Mouse (Mus musculus) layer of hippocampus, adult 8-10 months (tissue): ENCODE measurements at regions not wholly inside any gene's neighbourhood (a gene's known extent, or its start where the extent isn't known, plus 50 kb on each side); places are given as distances from the start of the nearest gene placed in this dataset.

ENCODE experiments used
- DNase-seq, 2 experiments: peaks; one replicate each; pipeline ENCODE4 v3.0.0; 2022; ENCODE audit warnings: low spot score in 2 of 2

- no peak for DNase-seq
Measured at GRCm38 (mm10) chr13:97453090-97453430, 212.2 kb downstream of the Enc1 start.

- DNase-seq: no peak
Measured at GRCm38 (mm10) chr13:97452386-97453089, 211.6 kb downstream of the Enc1 start.

DNA sequence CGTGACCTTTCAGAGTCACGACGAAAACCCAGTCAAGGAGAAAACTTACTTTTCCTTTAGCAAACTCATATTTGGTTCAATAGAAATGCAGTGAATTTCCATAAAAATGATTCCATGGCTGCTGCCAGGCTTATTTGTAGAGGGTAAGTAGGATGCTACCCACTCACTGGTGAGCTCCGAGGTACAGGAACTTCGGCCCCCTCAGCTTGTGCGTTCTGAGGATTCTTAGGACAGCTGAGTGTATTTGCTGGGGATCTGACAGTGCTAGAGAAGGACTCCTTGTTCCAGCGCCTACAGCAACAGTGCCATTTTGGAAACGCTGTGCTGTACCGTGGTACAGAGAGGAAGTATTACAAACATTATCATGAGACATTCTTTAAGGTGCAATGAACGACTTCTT, 210.4 kb downstream of the Enc1 start:
- DNase-seq: no peak

DNA sequence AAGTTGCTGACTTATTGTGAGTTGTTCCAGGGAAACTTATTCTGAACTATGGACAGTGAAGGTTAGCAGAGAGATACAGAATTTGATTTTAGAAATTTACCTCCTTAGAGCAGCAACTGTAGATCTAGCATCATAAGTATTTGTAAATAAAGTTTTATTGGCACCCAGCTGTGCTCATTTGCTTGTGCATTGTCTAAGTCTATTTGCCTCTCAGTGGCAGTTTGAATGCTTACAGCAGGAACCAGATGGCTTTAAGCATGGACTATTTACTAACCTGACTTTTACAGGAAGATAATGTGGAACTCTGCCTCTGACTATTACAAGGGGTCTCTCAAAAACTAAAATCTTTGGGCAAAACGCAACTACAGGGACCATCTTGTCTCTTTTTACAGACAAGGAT, 207.2 kb downstream of the Enc1 start:
- no peak for DNase-seq

- no peak for DNase-seq
Measured at GRCm38 (mm10) chr13:97443731-97444428, 203.0 kb downstream of the Enc1 start.

GRCm38 (mm10) chr13:97442806-97443205, 201.9 kb downstream of the Enc1 start:
- no peak for DNase-seq

DNA sequence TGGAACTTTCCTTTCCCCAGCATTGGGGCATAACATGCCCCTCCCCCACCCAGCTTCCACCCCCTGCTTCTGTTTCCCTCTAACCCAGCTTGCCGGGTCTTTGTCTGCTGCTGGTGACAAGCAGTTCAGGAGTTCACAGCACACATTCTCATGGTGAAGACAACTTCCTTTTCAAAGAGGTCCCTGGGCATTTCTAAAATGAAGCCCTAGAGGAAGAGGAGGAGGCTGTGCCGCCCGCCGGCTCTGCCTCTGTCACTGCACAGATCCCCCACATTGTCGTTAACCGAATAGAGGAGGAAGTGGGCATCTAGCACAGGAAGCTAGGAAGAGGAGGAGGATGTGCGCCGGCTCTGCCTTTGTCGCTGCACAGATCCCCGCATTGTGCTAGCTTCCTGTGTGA, 201.4 kb downstream of the Enc1 start:
- DNase-seq: no peak

- DNase-seq: no peak
Measured at GRCm38 (mm10) chr13:97441803-97442202, 200.9 kb downstream of the Enc1 start.

GRCm38 (mm10) chr13:97439216-97439979, 198.5 kb downstream of the Enc1 start:
- DNase-seq: no peak

GRCm38 (mm10) chr13:97438692-97439091, 197.8 kb downstream of the Enc1 start:
- DNase-seq: no peak

- no peak for DNase-seq
Measured at GRCm38 (mm10) chr13:97438277-97438676, 197.4 kb downstream of the Enc1 start.

DNA sequence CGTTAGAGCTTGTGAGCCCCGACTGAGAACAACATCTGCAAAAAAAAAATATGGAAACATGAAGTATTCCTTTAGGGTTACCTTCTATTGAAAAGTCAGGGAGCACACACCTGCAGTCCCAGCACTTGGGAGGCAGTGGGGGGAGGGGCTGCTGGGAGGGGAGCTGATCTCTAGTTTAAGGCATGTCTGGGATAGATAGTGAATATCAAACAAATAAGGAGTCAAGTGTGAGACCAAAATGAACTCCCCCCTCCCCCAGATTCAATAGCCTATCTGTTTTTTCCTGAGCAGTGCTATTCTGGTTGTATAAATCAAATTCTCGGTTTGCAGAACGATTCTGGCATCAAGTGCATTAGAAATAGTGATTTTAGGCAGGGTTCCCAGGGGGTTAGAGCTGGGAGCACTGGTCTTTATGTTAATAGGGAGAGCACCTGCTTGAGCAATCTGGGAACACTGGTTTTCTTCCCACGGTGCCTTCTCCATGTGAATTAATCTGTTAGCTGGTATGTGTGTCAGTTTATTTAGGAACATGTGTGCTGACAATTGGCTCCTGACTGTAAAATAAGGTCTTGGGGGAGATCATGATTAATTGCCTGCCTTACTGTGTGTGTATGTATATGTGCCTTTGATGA, 195.9 kb downstream of the Enc1 start:
- no peak for DNase-seq

GRCm38 (mm10) chr13:97435865-97436718, 195.2 kb downstream of the Enc1 start:
- DNase-seq: no peak

GRCm38 (mm10) chr13:97434961-97435864, 194.3 kb downstream of the Enc1 start:
- no peak for DNase-seq

DNA sequence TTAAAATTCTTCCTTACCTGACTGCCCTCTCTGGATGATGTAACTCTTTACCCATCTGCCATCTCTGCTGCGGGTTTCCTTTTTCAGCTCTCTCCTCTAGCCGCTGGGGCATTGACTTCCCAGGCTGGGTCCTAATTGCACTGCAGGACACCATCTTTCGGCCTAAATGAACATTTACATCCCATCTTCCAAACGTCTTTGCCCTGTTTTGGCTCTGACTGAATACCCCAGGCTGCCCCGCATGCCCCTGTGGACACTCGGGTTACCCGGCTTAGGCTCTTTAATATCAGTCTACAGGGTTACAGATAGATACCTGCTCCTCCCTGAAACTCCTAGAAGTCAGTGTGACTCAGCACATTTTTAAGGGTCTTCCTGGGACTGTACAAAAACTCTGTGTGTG, 193.3 kb downstream of the Enc1 start:
- DNase-seq: no peak

DNA sequence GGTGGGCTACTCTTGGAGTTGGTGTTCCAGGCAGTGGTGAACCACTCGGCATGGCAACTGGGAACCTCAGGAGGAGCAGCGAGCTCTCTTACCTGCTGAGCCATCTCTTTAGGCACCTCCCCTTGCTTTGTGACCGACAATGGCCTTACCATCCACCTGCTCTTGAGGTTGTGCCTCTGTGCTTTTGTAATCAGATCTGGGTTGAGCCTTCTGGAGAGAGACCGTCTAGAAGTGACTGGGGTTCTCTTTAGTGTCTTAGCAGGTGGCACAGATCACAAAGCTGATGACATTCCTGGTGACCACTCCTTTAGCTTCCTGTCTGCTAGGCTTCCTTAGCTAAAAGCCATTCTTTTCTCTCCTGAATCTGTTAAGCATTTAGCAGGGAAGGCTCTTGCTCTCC, 191.7 kb downstream of the Enc1 start:
- DNase-seq: no peak

GRCm38 (mm10) chr13:97430885-97431284, 190.0 kb downstream of the Enc1 start:
- no peak for DNase-seq

DNA sequence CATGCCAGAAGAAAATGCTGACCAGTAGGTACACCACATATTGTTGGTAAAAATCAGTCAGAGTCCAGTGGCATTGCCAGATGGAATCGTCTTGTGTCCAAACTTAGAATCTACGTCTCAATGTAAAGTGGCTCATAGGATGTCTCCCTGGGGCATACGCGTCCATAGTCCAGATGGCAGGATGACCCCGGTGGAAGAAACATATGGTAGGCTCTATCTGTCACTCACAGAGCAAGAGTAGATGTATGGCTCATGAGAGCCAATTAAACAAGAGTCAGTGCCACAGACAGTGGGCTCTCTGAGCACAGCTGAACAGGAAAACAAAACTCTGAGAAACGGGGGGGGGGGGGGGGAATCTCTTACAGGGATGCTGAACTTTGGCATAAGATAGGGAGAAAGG, 187.3 kb downstream of the Enc1 start:
- DNase-seq: no peak

GRCm38 (mm10) chr13:97427537-97427936, 186.6 kb downstream of the Enc1 start:
- DNase-seq: no peak

GRCm38 (mm10) chr13:97425731-97426130, 184.8 kb downstream of the Enc1 start:
- no peak for DNase-seq
